In genomic region chr2:35408409-35409110, GRCm38 (mm10) we compare ENCODE assay signal across 29 mouse cellular contexts. TPM values are rescaled to one million over a fixed set of nuclear protein-coding genes. Genes with fewer than 3 reads are reported as not detected.
DNase-seq lines count a peak whose midpoint lies in the region; ATAC-seq and TF ChIP-seq lines count a peak whose summit lies in the region.
"Had no signal": no experiment of that assay in that cellular context is flagged by ENCODE, and none has a peak within 500 bp of the region (broad histone marks: within the 10 kb centered on the region; RNA-seq: fewer than 3 reads in every experiment).

No protein-coding gene starts in this region.

- no peaks in the 10 kb centered on the region for H3K36me3 ChIP-seq in heart, embryonic 11.5 days (ENCODE audit: control insufficient read depth, insufficient read depth, low read length)
- H3K36me3 ChIP-seq in liver, embryonic 15.5 days (replicated peaks) = peaks cover 60% of the 10 kb centered on the region
- peaks cover 43% of the 10 kb centered on the region for H3K36me3 ChIP-seq in heart, postnatal 0 days (replicated peaks; ENCODE audit: control insufficient read depth, insufficient read depth, low read length)
- no peaks in the 10 kb centered on the region for H3K36me3 ChIP-seq in hindbrain, embryonic 10.5 days
- H3K36me3 ChIP-seq: embryonic facial prominence, embryonic 10.5 days; hindbrain, embryonic 12.5 days; limb, embryonic 12.5 days; neural tube, embryonic 15.5 days had no signal

- TF ChIP-seq EP300 in heart, postnatal 0 days (IDR thresholded peaks at IDR 0.05; ENCODE audit: low read depth) = no peak

- H3K27ac ChIP-seq in heart, embryonic 11.5 days (ENCODE audit: low read depth, low read length) = peak overlapping the region; percentile 32; the same call in 1 of the 2 replicates
- H3K27ac ChIP-seq in liver, embryonic 15.5 days (replicated peaks) = 0 out of 2 replicates have a peak overlapping the region, but pooled peaks have one; percentile 3
- no peak overlapping the region; the same call in 1 of the 2 replicates for H3K27ac ChIP-seq in heart, postnatal 0 days (ENCODE audit: low read depth)
- H3K27ac ChIP-seq in hindbrain, embryonic 10.5 days = no peak overlapping the region
- H3K27ac ChIP-seq: embryonic facial prominence, embryonic 10.5 days; hindbrain, embryonic 12.5 days; limb, embryonic 12.5 days; macrophage; neural tube, embryonic 15.5 days had no signal

- no peak for ATAC-seq in heart, embryonic 11.5 days (replicated peaks; ENCODE audit: insufficient number of reproducible peaks, low FRiP score, low TSS enrichment)
- ATAC-seq in liver, embryonic 15.5 days (ENCODE audit: insufficient read depth) = no peak; the same call in 1 of the 2 replicates
- ATAC-seq in CD4-positive, CD25-positive, alpha-beta regulatory T cell, adult 4 months = peak; percentile 64
- peak; percentile 39; the same call in 1 of the 2 replicates for ATAC-seq in heart, postnatal 0 days (ENCODE audit: insufficient read depth, low read depth)
- ATAC-seq: forebrain, postnatal 0 days; lung, postnatal 0 days had no signal

- no peaks in the 10 kb centered on the region for H3K27me3 ChIP-seq in heart, embryonic 11.5 days (ENCODE audit: control insufficient read depth, insufficient read depth, low read length)
- H3K27me3 ChIP-seq in liver, embryonic 15.5 days = no peaks in the 10 kb centered on the region
- no peaks in the 10 kb centered on the region for H3K27me3 ChIP-seq in heart, postnatal 0 days (ENCODE audit: control insufficient read depth, insufficient read depth, low read length)
- H3K27me3 ChIP-seq in hindbrain, embryonic 10.5 days (ENCODE audit: insufficient read depth, poor library complexity, severe bottlenecking) = no peaks in the 10 kb centered on the region
- H3K27me3 ChIP-seq: hindbrain, embryonic 12.5 days; limb, embryonic 12.5 days; neural tube, embryonic 15.5 days had no signal

- peaks cover 7% of the 10 kb centered on the region; the same call in 1 of the 2 replicates for H3K4me1 ChIP-seq in heart, embryonic 11.5 days (ENCODE audit: control insufficient read depth, insufficient read depth, low read length)
- H3K4me1 ChIP-seq in liver, embryonic 15.5 days (replicated peaks) = peaks cover 3% of the 10 kb centered on the region; the same call in 1 of the 2 replicates
- 0 out of 2 replicates have a peak, but pooled peaks cover 4% of the 10 kb centered on the region for H3K4me1 ChIP-seq in heart, postnatal 0 days (ENCODE audit: control insufficient read depth, insufficient read depth)
- peaks cover 6% of the 10 kb centered on the region for H3K4me1 ChIP-seq in hindbrain, embryonic 10.5 days (replicated peaks)
- H3K4me1 ChIP-seq: hindbrain, embryonic 12.5 days; limb, embryonic 12.5 days; neural tube, embryonic 15.5 days had no signal

- WGBS in heart, embryonic 11.5 days (ENCODE audit: insufficient replicate concordance) = 52% methylated on average over 5 of the region's 5 CpGs
- WGBS in liver, embryonic 15.5 days (ENCODE audit: insufficient replicate concordance) = 60% methylated on average over 5 of the region's 5 CpGs
- WGBS in heart, postnatal 0 days = 44% methylated on average over 5 of the region's 5 CpGs
- 81% methylated on average over 5 of the region's 5 CpGs for WGBS in hindbrain, embryonic 10.5 days

- H3K9ac ChIP-seq in heart, embryonic 11.5 days (ENCODE audit: low read depth, low read length) = no peak overlapping the region
- H3K9ac ChIP-seq in liver, embryonic 15.5 days = no peak overlapping the region
- H3K9ac ChIP-seq in heart, postnatal 0 days (replicated peaks; ENCODE audit: low read depth, low read length) = no peak overlapping the region
- H3K9ac ChIP-seq: forebrain, postnatal 0 days; hindbrain, embryonic 12.5 days; limb, embryonic 12.5 days; neural tube, embryonic 15.5 days had no signal

- no peak overlapping the region for H3K4me2 ChIP-seq in heart, embryonic 11.5 days
- H3K4me2 ChIP-seq in liver, embryonic 15.5 days = no peak overlapping the region
- no peak overlapping the region for H3K4me2 ChIP-seq in heart, postnatal 0 days (ENCODE audit: low read depth, low read length)
- H3K4me2 ChIP-seq: hindbrain, embryonic 12.5 days; limb, embryonic 12.5 days; neural tube, embryonic 15.5 days had no signal

- H3K4me3 ChIP-seq in heart, embryonic 11.5 days (ENCODE audit: low read depth, low read length) = no peak overlapping the region
- H3K4me3 ChIP-seq in liver, embryonic 15.5 days (replicated peaks) = no peak overlapping the region
- H3K4me3 ChIP-seq in heart, postnatal 0 days (ENCODE audit: low read depth, low read length) = no peak overlapping the region
- no peak overlapping the region for H3K4me3 ChIP-seq in hindbrain, embryonic 10.5 days
- H3K4me3 ChIP-seq: embryonic facial prominence, embryonic 10.5 days; hindbrain, embryonic 12.5 days; limb, embryonic 12.5 days; neural tube, embryonic 15.5 days had no signal

- no peak for TF ChIP-seq CTCF in heart, postnatal 0 days (IDR thresholded peaks at IDR 0.05; ENCODE audit: low read depth)

- H3K9me3 ChIP-seq in heart, embryonic 11.5 days (replicated peaks; ENCODE audit: control insufficient read depth, low read length) = no peaks in the 10 kb centered on the region
- H3K9me3 ChIP-seq in liver, embryonic 15.5 days (replicated peaks) = no peaks in the 10 kb centered on the region
- H3K9me3 ChIP-seq in heart, postnatal 0 days (replicated peaks; ENCODE audit: control insufficient read depth, low read length) = no peaks in the 10 kb centered on the region
- no peaks in the 10 kb centered on the region for H3K9me3 ChIP-seq in hindbrain, embryonic 10.5 days
- H3K9me3 ChIP-seq: embryonic facial prominence, embryonic 10.5 days; hindbrain, embryonic 12.5 days; limb, embryonic 12.5 days; neural tube, embryonic 15.5 days had no signal

- DNase-seq in heart, adult 8-10 months (ENCODE audit: low spot score) = no peak
- DNase-seq in liver = no peak
- DNase-seq in heart, postnatal 0 days (ENCODE audit: low spot score) = peak; percentile 52
- DNase-seq in hindbrain, embryonic 10.5 days (ENCODE audit: low spot score) = no peak
- DNase-seq: adrenal gland, postnatal 36 days; cerebellum, adult 9-11 months; forebrain, postnatal 0 days; gastrocnemius, postnatal 36 days; kidney, adult 18-20 months; kidney, postnatal 4 days; right cerebral cortex, adult 18-20 months; right cerebral cortex, postnatal 4 days; thymus, postnatal 36 days had no signal

RNA-seq across cellular contexts. Expression of gene 4930402F06Rik, which starts 11.6 kb away (rescaled TPM):
- polyA plus RNA-seq in heart, embryonic 11.5 days (2014; fragmentation: Nextera tagmentation; extraction: Ambion mirVana) = not detected in 2 replicates
- total RNA-seq in heart, adult 8-10 months (2022) = not detected
- polyA plus RNA-seq in liver, embryonic 15.5 days (2015; fragmentation: Nextera tagmentation; extraction: Ambion mirVana) = not detected in 2 replicates
- not detected for polyA plus RNA-seq in CD4-positive, CD25-positive, alpha-beta regulatory T cell, adult 4 months (2017; shearing (Covaris generic))
- total RNA-seq in heart, postnatal 0 days (2014; rRNA removed; ENCODE audit: low replicate concordance) = not detected in 2 replicates
- not detected in 2 replicates for polyA plus RNA-seq in heart, postnatal 0 days (2015; fragmentation: Nextera tagmentation; extraction: Ambion mirVana)
- polyA plus RNA-seq in hindbrain, embryonic 10.5 days (2016; fragmentation: Nextera tagmentation; extraction: Ambion mirVana) = not detected in 2 replicates
- total RNA-seq: adrenal gland, adult 18-20 months; adrenal gland, postnatal 36 days; forebrain, postnatal 0 days; gastrocnemius, postnatal 36 days; left cerebral cortex, postnatal 14 days; midbrain, postnatal 0 days had no signal
- polyA plus RNA-seq: cortical plate, adult 2 months; embryonic facial prominence, embryonic 10.5 days; forebrain, postnatal 0 days; hindbrain, embryonic 12.5 days; kidney, embryonic 16.5 days; limb, embryonic 12.5 days; liver, embryonic 16.5 days; lung, postnatal 0 days; macrophage; midbrain, postnatal 0 days; neural tube, embryonic 15.5 days; stomach, embryonic 14.5 days had no signal

RNA-seq across cellular contexts. Expression of gene 4930568D16Rik, which starts 41.0 kb away (rescaled TPM):
- polyA plus RNA-seq in heart, embryonic 11.5 days (2014; fragmentation: Nextera tagmentation; extraction: Ambion mirVana) = not detected in 2 replicates
- not detected for total RNA-seq in heart, adult 8-10 months (2022)
- not detected in 2 replicates for polyA plus RNA-seq in liver, embryonic 15.5 days (2015; fragmentation: Nextera tagmentation; extraction: Ambion mirVana)
- polyA plus RNA-seq in CD4-positive, CD25-positive, alpha-beta regulatory T cell, adult 4 months (2017; shearing (Covaris generic)) = not detected
- not detected in 2 replicates for total RNA-seq in heart, postnatal 0 days (2014; rRNA removed; ENCODE audit: low replicate concordance)
- not detected in 2 replicates for polyA plus RNA-seq in heart, postnatal 0 days (2015; fragmentation: Nextera tagmentation; extraction: Ambion mirVana)
- polyA plus RNA-seq in hindbrain, embryonic 10.5 days (2016; fragmentation: Nextera tagmentation; extraction: Ambion mirVana) = not detected in 2 replicates
- total RNA-seq: adrenal gland, adult 18-20 months; adrenal gland, postnatal 36 days; forebrain, postnatal 0 days; gastrocnemius, postnatal 36 days; left cerebral cortex, postnatal 14 days; midbrain, postnatal 0 days had no signal
- polyA plus RNA-seq: cortical plate, adult 2 months; embryonic facial prominence, embryonic 10.5 days; forebrain, postnatal 0 days; hindbrain, embryonic 12.5 days; kidney, embryonic 16.5 days; limb, embryonic 12.5 days; liver, embryonic 16.5 days; lung, postnatal 0 days; macrophage; midbrain, postnatal 0 days; neural tube, embryonic 15.5 days; stomach, embryonic 14.5 days had no signal

RNA-seq across cellular contexts. Expression of gene Ggta1, which starts 54.5 kb away (rescaled TPM):
- polyA plus RNA-seq in heart, embryonic 11.5 days (2014; fragmentation: Nextera tagmentation; extraction: Ambion mirVana) = 38.1 and 42.1 TPM in 2 replicates
- total RNA-seq in heart, adult 8-10 months (2022) = 10 to 100 TPM in 3 of 4 experiments, 1 to 10 TPM in 1; 9.9 to 18.2 (median 14.5) TPM
- 9.0 and 9.1 TPM in 2 replicates for polyA plus RNA-seq in liver, embryonic 15.5 days (2015; fragmentation: Nextera tagmentation; extraction: Ambion mirVana)
- polyA plus RNA-seq in CD4-positive, CD25-positive, alpha-beta regulatory T cell, adult 4 months (2017; shearing (Covaris generic)) = 10 to 100 TPM; 19.3 to 28.4 TPM
- 14.8 and 37.1 TPM in 2 replicates for total RNA-seq in heart, postnatal 0 days (2014; rRNA removed; ENCODE audit: low replicate concordance)
- polyA plus RNA-seq in heart, postnatal 0 days (2015; fragmentation: Nextera tagmentation; extraction: Ambion mirVana) = 16.0 and 16.4 TPM in 2 replicates
- polyA plus RNA-seq in hindbrain, embryonic 10.5 days (2016; fragmentation: Nextera tagmentation; extraction: Ambion mirVana) = 5.0 and 6.4 TPM in 2 replicates

Comparison
In these comparisons a context has a peak if more than half of its experiments do, and no peak if none do; other contexts are left out.
1. ATAC-seq: peak in CD4-positive, CD25-positive, alpha-beta regulatory T cell, adult 4 months (single experiment) and heart, postnatal 0 days (single experiment); none in heart, embryonic 11.5 days (single experiment) and liver, embryonic 15.5 days (single experiment).
2. H3K27ac ChIP-seq: peak in heart, embryonic 11.5 days (single experiment) and liver, embryonic 15.5 days (single experiment); none in heart, postnatal 0 days (single experiment) and hindbrain, embryonic 10.5 days (single experiment).